Mouse (Mus musculus): ENCODE data around the gene Srrt. TPM values are rescaled to one million over a fixed set of nuclear protein-coding genes. Genes with fewer than 3 reads are reported as not detected.
A peak's percentile ranks its signal among the peaks of the same experiment; 100 is the strongest.

Gene Srrt
- 84.9 and 88.1 TPM in 2 replicates for polyA plus RNA-seq (2015; fragmentation: Nextera tagmentation; extraction: Ambion mirVana)

GRCm38 (mm10) chr5:137307071-137307912 is at the start of gene Srrt:
TSS of gene Srrt (minus strand) at chr5:137307674.
- peaks cover 4% of the 10 kb centered on the region; the same call in 1 of the 2 replicates for H3K9me3 ChIP-seq
- under 1% methylated on average over 66 of the region's 72 CpGs for WGBS
- peak; percentile 67 for ATAC-seq (ENCODE audit: extremely low read depth, insufficient number of reproducible peaks, low FRiP score, low TSS enrichment)
- H3K4me2 ChIP-seq = peak within 1 kb of the TSS; percentile 85
- peak within 1 kb of the TSS; percentile 97 for H3K27ac ChIP-seq (replicated peaks)
- peak within 1 kb of the TSS; percentile 98 for H3K9ac ChIP-seq
- H3K4me3 ChIP-seq = peak within 1 kb of the TSS; percentile 77
- H3K27me3 ChIP-seq (replicated peaks) = no peaks in the 10 kb centered on the region
- peaks cover 78% of the 10 kb centered on the region for H3K36me3 ChIP-seq
- H3K4me1 ChIP-seq = peaks cover 57% of the 10 kb centered on the region

GRCm38 (mm10) chr5:137354091-137354490 is 46.6 kb upstream of the Srrt start:
- ATAC-seq (ENCODE audit: extremely low read depth, insufficient number of reproducible peaks, low FRiP score, low TSS enrichment) = no peak
- peak overlapping the region; percentile 13 for H3K4me3 ChIP-seq
- peaks cover 64% of the 10 kb centered on the region for H3K36me3 ChIP-seq
- no peaks in the 10 kb centered on the region for H3K9me3 ChIP-seq
- H3K9ac ChIP-seq = 0 out of 2 replicates have a peak overlapping the region, but pooled peaks have one; percentile 24
- no peak overlapping the region for H3K27ac ChIP-seq (replicated peaks)
- no peaks in the 10 kb centered on the region for H3K27me3 ChIP-seq (replicated peaks)
- H3K4me2 ChIP-seq = peak overlapping the region; percentile 70
- H3K4me1 ChIP-seq = peaks cover 42% of the 10 kb centered on the region
- 78% methylated on average over 17 of the region's 17 CpGs for WGBS

GRCm38 (mm10) chr5:137352011-137352975 is 44.8 kb upstream of the Srrt start:
- peak overlapping the region; percentile 76 for H3K4me3 ChIP-seq
- no peaks in the 10 kb centered on the region for H3K27me3 ChIP-seq (replicated peaks)
- ATAC-seq (ENCODE audit: extremely low read depth, insufficient number of reproducible peaks, low FRiP score, low TSS enrichment) = no peak
- peaks cover 52% of the 10 kb centered on the region for H3K4me1 ChIP-seq
- H3K9ac ChIP-seq = peak overlapping the region; percentile 94
- H3K4me2 ChIP-seq = peak overlapping the region; percentile 70
- WGBS = 16% methylated on average over 16 of the region's 16 CpGs
- H3K27ac ChIP-seq (replicated peaks) = peak overlapping the region; percentile 98
- peaks cover 46% of the 10 kb centered on the region for H3K36me3 ChIP-seq
- H3K9me3 ChIP-seq = no peaks in the 10 kb centered on the region

GRCm38 (mm10) chr5:137351394-137351793 is 43.9 kb upstream of the Srrt start:
- Histone ChIP-seq H3K4me1 (peaks cover 60% of the 10 kb centered on the region), H3K4me3 (peak overlapping the region; percentile 76), H3K27me3 (replicated peaks) (no peaks in the 10 kb centered on the region), H3K27ac (replicated peaks) (peak overlapping the region; percentile 98), H3K9me3 (no peaks in the 10 kb centered on the region), H3K9ac (peak overlapping the region; percentile 94), H3K36me3 (peaks cover 38% of the 10 kb centered on the region), H3K4me2 (peak overlapping the region; percentile 70)
- 10% methylated on average over 4 of the region's 4 CpGs for WGBS
- ATAC-seq (ENCODE audit: extremely low read depth, insufficient number of reproducible peaks, low FRiP score, low TSS enrichment) = no peak

- peak overlapping the region; percentile 98 for H3K27ac ChIP-seq (replicated peaks)
- H3K9ac ChIP-seq = peak overlapping the region; percentile 94
- peaks cover 64% of the 10 kb centered on the region for H3K4me1 ChIP-seq
- peak overlapping the region; percentile 76 for H3K4me3 ChIP-seq
- 2% methylated on average over 8 of the region's 8 CpGs for WGBS
- no peak for ATAC-seq (ENCODE audit: extremely low read depth, insufficient number of reproducible peaks, low FRiP score, low TSS enrichment)
- H3K27me3 ChIP-seq (replicated peaks) = no peaks in the 10 kb centered on the region
- H3K4me2 ChIP-seq = peak overlapping the region; percentile 70
- no peaks in the 10 kb centered on the region for H3K9me3 ChIP-seq
- peaks cover 34% of the 10 kb centered on the region for H3K36me3 ChIP-seq
These were observed 43.5 kb upstream of the Srrt start for GRCm38 (mm10) chr5:137351058-137351380.

GRCm38 (mm10) chr5:137350205-137351057 is 43.0 kb upstream of the Srrt start:
- Histone ChIP-seq H3K27me3 (replicated peaks) (no peaks in the 10 kb centered on the region), H3K4me3 (peak overlapping the region; percentile 76), H3K36me3 (peaks cover 29% of the 10 kb centered on the region), H3K9ac (peak overlapping the region; percentile 94), H3K4me1 (peaks cover 70% of the 10 kb centered on the region), H3K4me2 (peak overlapping the region; percentile 70), H3K27ac (replicated peaks) (peak overlapping the region; percentile 98), H3K9me3 (no peaks in the 10 kb centered on the region)
- under 1% methylated on average over 54 of the region's 55 CpGs for WGBS
- peak; percentile 18; the same call in 1 of the 2 replicates for ATAC-seq (ENCODE audit: extremely low read depth, insufficient number of reproducible peaks, low FRiP score, low TSS enrichment)

- H3K9ac ChIP-seq = peak within 1 kb of the TSS; percentile 94
- H3K27me3 ChIP-seq (replicated peaks) = no peaks in the 10 kb centered on the region
- H3K9me3 ChIP-seq = no peaks in the 10 kb centered on the region
- peaks cover 20% of the 10 kb centered on the region for H3K36me3 ChIP-seq
- peak; percentile 90 for ATAC-seq (ENCODE audit: extremely low read depth, insufficient number of reproducible peaks, low FRiP score, low TSS enrichment)
- H3K4me2 ChIP-seq = peak within 1 kb of the TSS; percentile 70
- peak within 1 kb of the TSS; percentile 76 for H3K4me3 ChIP-seq
- WGBS = 1% methylated on average over 30 of the region's 32 CpGs
- H3K4me1 ChIP-seq = peaks cover 68% of the 10 kb centered on the region
- peak within 1 kb of the TSS; percentile 98 for H3K27ac ChIP-seq (replicated peaks)
These were observed 42.1 kb upstream of the Srrt start, which contains the start of gene Ephb4 for GRCm38 (mm10) chr5:137349384-137350204. TSS of gene Ephb4 (plus strand) at chr5:137350109.

- H3K9ac ChIP-seq = peak overlapping the region; percentile 83
- peak overlapping the region; percentile 76 for H3K4me3 ChIP-seq
- ATAC-seq (ENCODE audit: extremely low read depth, insufficient number of reproducible peaks, low FRiP score, low TSS enrichment) = peak; percentile 21; the same call in 1 of the 2 replicates
- H3K27me3 ChIP-seq (replicated peaks) = no peaks in the 10 kb centered on the region
- no peaks in the 10 kb centered on the region; the same call in 1 of the 2 replicates for H3K9me3 ChIP-seq
- H3K4me2 ChIP-seq = peak overlapping the region; percentile 70
- peaks cover 12% of the 10 kb centered on the region for H3K36me3 ChIP-seq
- H3K4me1 ChIP-seq = peaks cover 60% of the 10 kb centered on the region
- WGBS = under 1% methylated on average over 33 of the region's 33 CpGs
- peak overlapping the region; percentile 98 for H3K27ac ChIP-seq (replicated peaks)
These were observed 41.3 kb upstream of the Srrt start for GRCm38 (mm10) chr5:137348482-137349383.

- peak overlapping the region; percentile 76 for H3K4me3 ChIP-seq
- no peaks in the 10 kb centered on the region for H3K27me3 ChIP-seq (replicated peaks)
- H3K4me2 ChIP-seq = peak overlapping the region; percentile 70
- peak overlapping the region; percentile 83 for H3K9ac ChIP-seq
- no peak for ATAC-seq (ENCODE audit: extremely low read depth, insufficient number of reproducible peaks, low FRiP score, low TSS enrichment)
- 17% methylated on average over 7 of the region's 7 CpGs for WGBS
- peak overlapping the region; percentile 98 for H3K27ac ChIP-seq (replicated peaks)
- peaks cover 5% of the 10 kb centered on the region; the same call in 1 of the 2 replicates for H3K36me3 ChIP-seq
- H3K4me1 ChIP-seq = peaks cover 53% of the 10 kb centered on the region
- H3K9me3 ChIP-seq = no peaks in the 10 kb centered on the region; the same call in 1 of the 2 replicates
These were observed 40.4 kb upstream of the Srrt start for GRCm38 (mm10) chr5:137347856-137348255.
